Comparison of ENCODE assay signal across 8 mouse cellular contexts in genomic region chr3:127625296-127625695, GRCm38 (mm10). TPM values are rescaled to one million over a fixed set of nuclear protein-coding genes. Genes with fewer than 3 reads are reported as not detected.
DNase-seq lines count a peak whose midpoint lies in the region; ATAC-seq and TF ChIP-seq lines count a peak whose summit lies in the region.

No protein-coding gene starts in this region.

- ATAC-seq in limb, embryonic 14.5 days (ENCODE audit: low FRiP score, low read depth): peak; percentile 71
- peak; percentile 86 for ATAC-seq in midbrain, embryonic 13.5 days

- no peaks in the 10 kb centered on the region for H3K9me3 ChIP-seq in limb, embryonic 14.5 days (ENCODE audit: control insufficient read depth, low read length)
- H3K9me3 ChIP-seq in midbrain, embryonic 13.5 days: no peaks in the 10 kb centered on the region

- peak overlapping the region; percentile 60 for H3K4me2 ChIP-seq in limb, embryonic 14.5 days (replicated peaks; ENCODE audit: low read depth, low read length, severe bottlenecking)
- H3K4me2 ChIP-seq in midbrain, embryonic 13.5 days (replicated peaks): peak overlapping the region; percentile 55

- WGBS in limb, embryonic 14.5 days: under 1% methylated on average over 26 of the region's 36 CpGs
- under 1% methylated on average over 36 of the region's 36 CpGs for WGBS in midbrain, embryonic 13.5 days

- H3K9ac ChIP-seq in limb, embryonic 14.5 days (ENCODE audit: low read depth, low read length, severe bottlenecking): no peak overlapping the region
- peak overlapping the region; percentile 53 for H3K9ac ChIP-seq in midbrain, embryonic 13.5 days (replicated peaks)

- H3K36me3 ChIP-seq in limb, embryonic 14.5 days (ENCODE audit: control insufficient read depth, insufficient read depth, low read length): no peaks in the 10 kb centered on the region
- no peaks in the 10 kb centered on the region for H3K36me3 ChIP-seq in midbrain, embryonic 13.5 days

- DNase-seq in layer of hippocampus, adult 11-12 months (ENCODE audit: low spot score): peak; percentile 47
- DNase-seq in layer of hippocampus, adult 8-10 months (ENCODE audit: low spot score in 2 of 2): no peak
- peak; percentile 13 for DNase-seq in cerebellum, adult 9-11 months
- peak; percentile 66 for DNase-seq in forelimb bud, embryonic 11.5 days (ENCODE audit: low read depth, low spot score)
- peak; percentile 80 for DNase-seq in induced T-regulatory cell, adult 2 months (ENCODE audit: low read depth)
- DNase-seq in limb, embryonic 14.5 days (ENCODE audit: low spot score): peak; percentile 51
- DNase-seq in spleen, postnatal 4 days (ENCODE audit: low spot score in 2 of 2): peak; percentile 72 to 91

- peaks cover 49% of the 10 kb centered on the region for H3K27me3 ChIP-seq in limb, embryonic 14.5 days (ENCODE audit: control insufficient read depth, insufficient read depth, low read length)
- peaks cover 87% of the 10 kb centered on the region for H3K27me3 ChIP-seq in midbrain, embryonic 13.5 days

- H3K4me1 ChIP-seq in limb, embryonic 14.5 days (ENCODE audit: control insufficient read depth, insufficient read depth, low read length): 0 out of 2 replicates have a peak, but pooled peaks cover 5% of the 10 kb centered on the region
- H3K4me1 ChIP-seq in midbrain, embryonic 13.5 days (replicated peaks): peaks cover 39% of the 10 kb centered on the region

- no peak overlapping the region for H3K27ac ChIP-seq in limb, embryonic 14.5 days (replicated peaks; ENCODE audit: low read depth, low read length)
- peak overlapping the region; percentile 68 for H3K27ac ChIP-seq in midbrain, embryonic 13.5 days

- H3K4me3 ChIP-seq in limb, embryonic 14.5 days (replicated peaks; ENCODE audit: low read length): peak overlapping the region; percentile 37
- peak overlapping the region; percentile 36 for H3K4me3 ChIP-seq in midbrain, embryonic 13.5 days (replicated peaks)

- no peak for TF ChIP-seq POLR2A in limb, embryonic 14.5 days (IDR thresholded peaks at IDR 0.05; ENCODE audit: borderline replicate concordance, extremely low read depth, insufficient read depth, insufficient read length)

RNA-seq across cellular contexts. Expression of gene Neurog2, which starts 7.6 kb away (rescaled TPM):
- under 1 TPM; 0.61 to 0.93 (median 0.74) TPM for total RNA-seq in layer of hippocampus, adult 8-10 months (2022)
- polyA plus RNA-seq in limb, embryonic 14.5 days (2012; rRNA removed): 0.15 and 0.80 TPM in 2 replicates
- not detected in 2 replicates for polyA plus RNA-seq in limb, embryonic 14.5 days (2014; fragmentation: Nextera tagmentation; extraction: Ambion mirVana)
- 58.3 and 67.5 TPM in 2 replicates for polyA plus RNA-seq in midbrain, embryonic 13.5 days (2015; fragmentation: Nextera tagmentation; extraction: Ambion mirVana)

Comparison
In these comparisons a context has a peak if more than half of its experiments do, and no peak if none do; other contexts are left out.
1. DNase-seq: peak in layer of hippocampus, adult 11-12 months (single experiment), cerebellum, adult 9-11 months (single experiment), forelimb bud, embryonic 11.5 days (single experiment), induced T-regulatory cell, adult 2 months (single experiment), limb, embryonic 14.5 days (single experiment) and spleen, postnatal 4 days (2 of 2); none in layer of hippocampus, adult 8-10 months (0 of 2).
2. RNA of gene Neurog2, which starts 7.6 kb away (polyA plus RNA-seq): 58.3 to 67.5 TPM in midbrain, embryonic 13.5 days; 0.15 to 0.80 TPM in limb, embryonic 14.5 days; every median in the first group is over 10 times any median in the second.